Mouse (Mus musculus): ENCODE measurements at regions not wholly inside any gene's neighbourhood (a gene's known extent, or its start where the extent isn't known, plus 50 kb on each side); places are given as distances from the start of the nearest gene placed in this dataset.

- TF ChIP-seq CTCF (IDR thresholded peaks at IDR 0.05; ENCODE audit: borderline replicate concordance, insufficient read depth, low read depth, low read length) = no peak
- no peak for TF ChIP-seq POLR2A (IDR thresholded peaks at IDR 0.05; ENCODE audit: borderline replicate concordance, insufficient read depth, low read length)
These were observed 88.6 kb upstream of the Ahr start for GRCm38 (mm10) chr12:35623484-35623883.

Data from cerebellum, adult 2 months (tissue).